Mouse (Mus musculus) lung, postnatal 36 days (tissue): ENCODE measurements at regions not wholly inside any gene's neighbourhood (a gene's known extent, or its start where the extent isn't known, plus 50 kb on each side); places are given as distances from the start of the nearest gene placed in this dataset.

Experiments used
- DNase-seq: peaks from one replicate; pipeline ENCODE4 v3.0.0; 2022; ENCODE audit warnings: mixed read lengths

DNA sequence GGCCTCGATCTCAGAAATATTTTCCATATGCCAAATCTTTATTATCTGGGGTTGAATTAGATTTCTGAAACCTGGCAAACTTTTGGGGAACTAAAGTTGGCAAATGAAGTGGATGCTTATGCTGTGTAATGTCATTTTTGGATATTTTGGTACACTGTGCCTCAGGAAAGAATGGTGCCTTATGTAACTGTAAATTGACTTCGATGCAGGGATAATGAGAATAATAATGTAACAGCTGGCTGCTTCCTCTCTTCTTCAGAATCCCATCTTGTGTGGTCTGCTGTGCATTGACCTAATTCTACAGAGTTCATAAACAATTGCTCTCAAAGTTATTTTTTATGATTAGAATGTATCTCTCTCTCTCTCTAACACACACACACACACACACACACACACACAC lies 545.6 kb downstream of the Tfap2b start:
- no peak for DNase-seq

GRCm38 (mm10) chr1:19757921-19758436 lies 549.3 kb downstream of the Tfap2b start:
- DNase-seq, result no peak

DNA sequence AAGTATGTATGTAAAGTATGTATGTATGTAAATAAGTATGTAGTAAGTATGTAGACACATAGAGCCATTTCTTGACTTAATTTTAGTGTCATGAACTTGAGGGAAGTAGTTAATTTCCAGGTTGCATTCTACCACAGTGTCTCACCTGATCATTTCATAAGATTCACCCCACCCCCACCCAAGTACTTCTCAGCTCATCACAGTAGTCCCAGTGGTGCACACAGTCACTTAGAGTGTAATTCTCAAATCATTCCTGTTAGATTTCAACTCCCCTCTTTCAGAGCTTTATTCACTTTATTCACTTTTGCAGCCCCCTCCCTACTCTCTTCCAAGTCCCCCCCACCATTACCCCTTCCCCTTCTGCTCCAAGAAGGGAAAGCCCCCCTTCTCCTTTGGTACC lies 558.2 kb downstream of the Tfap2b start:
- no peak for DNase-seq

GRCm38 (mm10) chr1:19772266-19772665 lies 563.6 kb downstream of the Tfap2b start:
- no peak for DNase-seq

DNA sequence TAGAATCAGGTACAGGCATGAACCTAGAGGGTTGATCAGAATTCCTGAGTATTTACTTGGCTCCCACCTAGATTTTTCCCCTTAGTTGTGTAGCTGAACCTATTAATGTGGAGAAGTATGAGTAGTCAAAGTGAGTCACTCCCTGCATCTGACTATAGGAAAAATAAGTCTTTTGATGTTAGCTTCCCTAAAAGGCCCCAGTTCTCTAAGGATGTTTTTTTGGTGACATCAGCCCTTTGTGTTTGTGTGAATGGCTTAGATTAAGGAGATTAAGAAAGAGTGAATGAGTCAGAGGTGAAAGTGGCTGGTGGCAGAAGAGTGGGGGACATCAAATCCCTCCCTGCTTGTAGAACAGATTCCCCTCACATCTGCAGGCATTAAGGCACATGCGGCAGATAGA lies 565.8 kb downstream of the Tfap2b start:
- DNase-seq, result no peak

DNA sequence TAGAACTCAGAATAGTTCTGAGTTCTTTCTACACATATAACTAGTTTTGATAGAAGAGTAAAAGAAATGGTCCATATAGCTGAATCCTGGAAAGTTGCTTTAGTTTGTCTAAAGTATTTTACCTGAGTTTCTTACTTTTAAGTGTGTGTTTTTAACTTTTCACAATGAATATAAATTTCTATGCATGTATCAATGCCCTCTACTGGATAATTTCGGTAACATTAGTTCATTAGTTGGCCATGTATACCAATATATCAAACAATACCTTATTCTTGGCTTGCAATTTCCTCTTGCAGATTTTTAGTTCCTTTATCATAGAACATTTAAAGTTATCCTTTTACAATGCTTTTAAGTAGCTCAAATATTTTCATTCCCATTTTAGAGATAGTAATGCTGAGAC lies 568.8 kb downstream of the Tfap2b start:
- no peak for DNase-seq

DNA sequence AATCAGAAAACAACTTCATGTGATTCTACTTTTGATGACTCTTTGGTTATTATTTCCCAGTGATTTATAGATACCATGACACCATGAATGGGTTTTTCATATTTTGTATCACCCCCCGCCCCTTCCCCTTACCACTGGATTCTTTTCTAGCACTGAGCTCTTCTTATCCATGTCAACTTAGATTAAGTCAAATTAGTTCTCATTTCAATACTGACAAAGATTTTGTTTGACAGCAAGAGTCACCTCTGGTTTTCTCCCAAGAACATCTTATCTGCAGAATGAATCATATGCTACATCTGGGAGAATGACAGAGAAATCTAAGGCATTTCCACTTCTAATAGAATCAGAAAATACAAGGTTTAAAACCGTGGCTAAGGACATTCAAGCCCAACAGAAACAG lies 578.3 kb downstream of the Tfap2b start:
- DNase-seq, result no peak

- DNase-seq, result no peak
Observed at GRCm38 (mm10) chr1:19794124-19794523, 585.4 kb downstream of the Tfap2b start.

GRCm38 (mm10) chr1:19825887-19826286 lies 617.2 kb downstream of the Tfap2b start:
- DNase-seq, result no peak

DNA sequence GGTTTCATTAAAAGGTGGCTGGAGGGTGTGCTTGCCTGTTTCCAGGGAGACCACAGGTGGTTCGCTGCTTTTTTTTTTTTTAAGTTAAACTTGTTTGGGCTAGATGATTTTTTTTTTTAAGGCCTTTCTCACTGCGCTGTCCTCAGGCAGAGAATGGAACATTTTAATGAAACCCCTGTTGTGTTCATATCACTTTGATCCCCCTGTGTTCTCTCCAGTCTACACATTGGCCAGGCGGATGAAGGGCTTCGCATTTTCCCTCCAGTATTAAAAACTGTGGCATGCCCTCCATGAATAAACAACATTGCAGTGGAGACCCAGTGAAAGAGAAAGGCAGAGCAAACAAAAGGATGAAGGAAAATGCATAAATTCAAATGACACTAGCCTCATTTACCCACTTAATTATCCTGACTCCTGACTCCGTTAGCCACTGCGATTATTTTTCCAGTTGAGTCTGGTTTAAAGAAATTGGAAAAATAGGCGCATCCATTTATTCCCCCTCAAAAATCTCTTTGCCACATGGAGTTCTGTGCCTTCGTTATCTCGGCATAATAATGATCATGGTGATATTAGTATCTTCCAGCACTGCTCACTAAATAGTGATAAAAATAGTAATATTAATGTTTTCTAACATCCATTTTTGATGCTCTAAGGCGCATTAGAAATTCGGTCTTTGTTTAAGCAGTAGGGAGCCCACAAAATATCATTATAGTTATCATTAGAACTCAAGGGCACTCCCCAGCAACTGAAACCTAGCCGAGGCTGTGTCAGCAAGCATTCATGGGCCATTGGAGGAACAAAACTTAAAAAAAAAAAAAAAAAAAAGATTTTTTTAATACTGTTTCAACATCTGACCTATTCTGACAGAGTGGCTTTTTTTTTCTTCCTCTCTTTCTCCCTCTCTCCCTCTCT lies 618.0 kb downstream of the Tfap2b start:
- DNase-seq, result no peak

DNA sequence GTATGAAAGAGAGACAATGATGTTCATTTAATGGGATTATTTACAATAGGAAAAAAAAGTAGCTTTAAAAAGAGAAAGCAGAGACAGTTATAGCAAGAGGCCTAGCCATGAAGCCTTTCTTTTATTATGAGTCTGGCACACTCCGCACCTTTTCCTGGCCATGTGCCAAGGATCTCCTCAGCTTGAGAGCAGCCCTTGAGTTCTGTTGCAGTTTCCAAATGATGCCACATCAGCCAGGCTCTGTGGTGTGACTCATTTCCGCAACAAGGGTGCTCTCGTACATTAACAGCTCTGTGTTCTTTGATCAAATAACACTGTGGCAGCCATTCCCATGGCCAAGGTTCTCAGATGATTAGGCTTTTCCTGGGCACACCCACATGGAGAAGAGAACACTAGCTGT lies 641.2 kb downstream of the Tfap2b start:
- peak; percentile 26 for DNase-seq

DNA sequence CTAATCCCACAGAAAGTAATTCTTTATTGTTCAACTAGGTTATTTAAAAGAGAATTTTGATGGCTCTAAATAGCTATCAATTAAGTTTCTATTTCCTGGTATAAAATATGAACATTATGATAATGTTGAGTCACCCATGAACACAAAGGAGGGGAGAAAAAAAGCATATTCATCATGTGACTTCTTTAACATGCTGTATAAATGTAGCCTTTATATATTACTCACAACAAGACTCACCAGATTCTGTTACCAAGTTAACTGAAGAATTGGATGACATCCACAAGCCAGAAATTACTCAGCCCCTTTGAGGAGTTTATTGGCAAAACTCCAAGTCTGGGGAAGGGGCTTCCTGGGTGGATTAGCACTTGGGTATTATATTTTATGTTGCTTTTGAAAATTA lies 648.5 kb downstream of the Tfap2b start:
- no peak for DNase-seq

DNA sequence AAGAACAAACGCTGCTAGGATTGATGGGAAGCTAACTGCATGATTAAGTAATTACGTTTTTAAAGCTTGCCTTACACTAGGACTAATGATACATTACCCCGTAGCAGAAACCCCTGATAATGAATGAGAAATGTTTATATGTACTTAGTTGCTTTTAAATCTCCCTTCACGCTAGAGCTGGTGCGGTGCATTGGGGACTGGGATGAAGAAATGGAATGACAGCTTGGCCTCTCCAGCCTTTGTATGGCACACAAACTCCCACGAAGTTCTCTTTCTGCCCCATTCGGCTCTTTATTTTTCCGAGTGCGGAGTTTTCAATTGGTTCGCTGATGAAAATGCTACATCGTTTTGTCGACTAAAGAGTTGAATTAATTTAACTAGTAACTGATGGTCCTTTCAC lies 659.8 kb downstream of the Tfap2b start:
- DNase-seq, result no peak

GRCm38 (mm10) chr1:19881193-19881592 lies 672.5 kb downstream of the Tfap2b start:
- no peak for DNase-seq

- no peak for DNase-seq
Observed at GRCm38 (mm10) chr1:19899426-19899825, 690.7 kb downstream of the Tfap2b start.

GRCm38 (mm10) chr1:19899889-19900310 lies 691.2 kb downstream of the Tfap2b start:
- no peak for DNase-seq

GRCm38 (mm10) chr1:19900983-19901531 lies 692.3 kb downstream of the Tfap2b start:
- DNase-seq, result no peak

- no peak for DNase-seq
Observed at GRCm38 (mm10) chr1:19912194-19912846, 703.6 kb downstream of the Tfap2b start.

DNA sequence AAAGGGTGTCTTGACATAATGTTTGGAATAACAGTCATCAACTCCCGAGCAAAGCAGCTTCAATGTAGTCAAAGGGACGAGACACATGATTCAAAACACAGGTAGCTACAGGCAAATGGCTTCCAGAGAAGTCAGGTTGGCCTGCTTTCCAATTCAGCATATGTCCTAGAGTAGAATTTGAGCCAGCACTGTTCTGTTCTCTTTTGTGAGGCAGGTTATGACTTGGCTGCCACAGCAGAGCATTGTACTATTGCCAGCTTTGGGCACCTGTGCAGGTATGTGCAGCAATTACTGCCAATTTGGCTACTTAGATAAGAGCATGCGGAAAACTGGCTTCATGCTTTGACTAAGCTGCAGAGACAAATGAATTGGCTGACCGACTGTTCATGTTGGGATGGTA lies 699.1 kb downstream of the Pkhd1 start:
- DNase-seq, result no peak

GRCm38 (mm10) chr1:19927192-19927591 lies 690.7 kb downstream of the Pkhd1 start:
- DNase-seq, result no peak

DNA sequence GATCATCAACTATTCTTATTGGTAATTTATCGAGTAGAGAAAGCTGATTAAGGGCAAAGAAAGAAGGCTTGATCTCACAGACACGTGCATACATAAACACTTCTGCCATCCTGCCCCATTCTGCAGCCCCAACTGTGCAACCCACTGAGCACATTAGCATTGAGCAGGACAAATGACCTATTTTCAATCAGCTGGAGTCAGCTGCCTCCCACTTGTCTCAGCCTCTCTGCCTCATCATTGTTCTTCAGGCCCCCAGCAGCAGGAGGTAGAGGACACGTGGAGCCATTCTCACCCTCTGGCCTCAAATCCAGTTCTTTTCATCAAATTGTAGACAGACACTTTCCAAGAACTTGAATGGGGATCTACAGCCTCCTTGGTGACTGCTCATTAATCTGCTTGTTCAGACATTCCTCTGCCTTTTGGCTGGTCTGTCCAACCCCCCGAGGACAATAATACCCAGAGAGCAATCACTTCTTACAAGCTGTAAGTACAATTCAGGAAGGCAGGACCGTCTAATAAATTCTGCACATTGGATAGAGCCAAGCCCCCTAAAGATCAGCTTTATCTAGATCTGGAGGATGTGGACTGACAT lies 690.0 kb downstream of the Pkhd1 start:
- no peak for DNase-seq

DNA sequence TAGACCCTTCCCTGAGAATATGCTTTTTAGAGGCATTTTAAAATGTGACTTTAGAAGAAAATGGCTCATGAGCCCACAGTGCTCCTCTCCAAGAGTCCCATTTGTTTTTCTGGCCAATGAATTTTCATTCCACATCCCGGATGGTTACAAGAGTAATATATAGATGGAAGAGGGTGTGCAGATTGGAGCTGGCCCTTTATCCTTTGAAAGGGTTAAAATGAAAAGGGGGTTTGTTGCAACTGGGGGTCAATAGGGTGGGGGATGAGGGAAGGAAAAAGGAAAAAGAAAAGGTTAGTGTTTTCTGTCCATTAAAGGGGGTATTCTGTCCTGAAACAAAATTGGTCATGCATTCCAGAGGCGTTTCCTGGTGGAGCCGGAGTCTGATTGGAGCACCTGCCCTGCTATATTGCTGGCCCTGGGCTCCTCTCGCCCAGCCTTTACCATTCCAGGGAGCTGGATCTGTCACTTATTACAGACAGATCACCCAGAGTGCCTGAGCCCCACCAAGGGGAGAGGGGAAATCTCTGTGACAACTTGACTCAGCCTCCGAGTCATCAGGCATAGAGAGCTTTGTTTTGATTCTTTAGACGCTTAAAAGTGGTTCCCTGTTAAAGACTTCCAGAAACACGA lies 666.7 kb downstream of the Pkhd1 start:
- no peak for DNase-seq
